Mouse (Mus musculus) bone marrow macrophage, adult 2 months (primary cell): ENCODE results near the gene St6galnac5. TPM values are rescaled to one million over a fixed set of nuclear protein-coding genes. Genes with fewer than 3 reads are reported as not detected.

ENCODE experiments used
- H3K27ac ChIP-seq: 2 replicates; pipeline ENCODE4 v1.5.1; 2012; ENCODE audit warnings: low read depth, low read length; ENCODE audit not compliant: insufficient read depth
- H3K4me1 ChIP-seq: 2 replicates; pipeline ENCODE4 v1.6.1; 2012; ENCODE audit warnings: low read length; ENCODE audit not compliant: control insufficient read depth, insufficient read depth
- H3K4me3 ChIP-seq: 2 replicates; pipeline ENCODE4 v1.5.1; 2012; ENCODE audit warnings: mild to moderate bottlenecking, low read length, moderate library complexity; ENCODE audit not compliant: insufficient read depth
- CTCF ChIP-seq: IDR thresholded peaks from 2 replicates; pipeline ENCODE4 v1.5.1; 2012; ENCODE audit warnings: low read depth, mild to moderate bottlenecking, low read length, moderate library complexity
- POLR2A ChIP-seq: IDR thresholded peaks from 2 replicates; pipeline ENCODE4 v1.6.1; 2012; ENCODE audit warnings: mild to moderate bottlenecking, low read depth, low read length, borderline replicate concordance
- polyA plus RNA-seq: library from polyadenylated mRNA; stranded (reverse); fragments of >200 nt; gene quantifications from 2 replicates; pipeline ENCODE4 v1.2.4, GENCODE M21; 2012; ENCODE audit not compliant: missing spikeins, insufficient read depth, insufficient read length

St6galnac5 gene
- polyA plus RNA-seq, 1 experiment, result not detected

DNA sequence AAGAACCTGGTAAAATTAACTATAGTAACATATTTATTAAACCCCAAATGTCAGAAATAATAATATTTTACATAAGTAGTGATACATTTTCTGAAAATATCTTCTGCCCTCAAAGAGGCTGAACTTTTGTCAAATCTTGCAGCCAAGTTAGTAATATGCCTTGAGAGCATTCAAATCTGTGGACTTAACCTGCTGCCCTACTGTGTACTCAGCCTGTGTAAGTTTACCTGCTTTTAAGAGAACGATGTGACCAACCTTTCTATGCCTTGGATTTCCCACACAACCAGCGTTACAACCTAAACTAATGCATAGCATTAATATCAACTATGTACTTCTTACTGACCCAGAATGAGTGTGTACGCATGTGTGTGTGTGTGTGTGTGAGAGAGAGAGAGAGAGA lies 48.3 kb downstream of the St6galnac5 start:
- H3K4me1 ChIP-seq, result peaks cover 19% of the 10 kb centered on the region
- no peak overlapping the region for H3K27ac ChIP-seq
- TF ChIP-seq CTCF, result no peak
- TF ChIP-seq POLR2A, result no peak
- H3K4me3 ChIP-seq, result no peak overlapping the region

DNA sequence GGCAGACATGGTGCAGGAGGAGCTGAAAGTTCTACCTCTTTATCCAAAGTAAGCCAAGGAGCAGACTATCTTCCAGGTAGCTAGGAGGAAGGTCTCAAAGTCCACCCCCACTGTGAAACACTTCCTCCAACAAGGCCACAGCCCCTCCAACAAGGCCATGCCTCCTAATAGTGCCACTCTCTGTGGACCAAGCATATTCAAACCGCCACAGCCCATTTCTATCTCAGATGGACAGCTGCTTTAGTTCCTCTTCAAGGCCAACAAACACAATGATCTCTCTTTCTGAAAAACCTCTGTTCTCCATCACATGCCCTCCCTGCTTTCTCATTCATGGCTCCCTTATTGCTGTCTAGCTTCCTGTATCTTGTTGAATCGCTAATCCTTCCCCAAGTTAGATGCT lies 49.5 kb downstream of the St6galnac5 start:
- Histone ChIP-seq H3K4me1 (peaks cover 27% of the 10 kb centered on the region), H3K4me3 (no peak overlapping the region), H3K27ac (peak overlapping the region; percentile 49; the same call in 1 of the 2 replicates)
- no peak for TF ChIP-seq CTCF
- TF ChIP-seq POLR2A, result no peak

DNA sequence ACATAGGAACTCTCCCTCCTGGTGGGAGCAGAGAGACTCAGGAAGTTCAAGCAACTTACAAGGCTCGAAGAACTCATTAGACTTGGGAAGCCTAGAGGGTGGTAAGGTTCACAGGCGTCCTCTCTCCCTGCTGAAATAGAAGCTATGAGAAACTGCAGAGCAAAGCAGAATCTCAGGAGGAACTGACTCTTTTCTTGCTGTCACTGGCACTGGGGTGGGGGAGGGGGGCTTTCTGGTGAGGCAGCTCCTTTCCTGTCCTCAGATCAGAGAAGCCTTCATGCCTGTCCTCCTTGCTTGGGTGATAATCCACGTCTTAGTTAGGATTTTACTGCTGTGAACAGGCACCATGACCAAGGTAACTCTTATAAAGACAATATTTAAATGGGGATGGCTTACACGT lies 50.0 kb downstream of the St6galnac5 start:
- Histone ChIP-seq H3K4me3 (no peak overlapping the region), H3K4me1 (peaks cover 27% of the 10 kb centered on the region), H3K27ac (peak overlapping the region; percentile 78)
- TF ChIP-seq POLR2A (no peak), CTCF (no peak)

DNA sequence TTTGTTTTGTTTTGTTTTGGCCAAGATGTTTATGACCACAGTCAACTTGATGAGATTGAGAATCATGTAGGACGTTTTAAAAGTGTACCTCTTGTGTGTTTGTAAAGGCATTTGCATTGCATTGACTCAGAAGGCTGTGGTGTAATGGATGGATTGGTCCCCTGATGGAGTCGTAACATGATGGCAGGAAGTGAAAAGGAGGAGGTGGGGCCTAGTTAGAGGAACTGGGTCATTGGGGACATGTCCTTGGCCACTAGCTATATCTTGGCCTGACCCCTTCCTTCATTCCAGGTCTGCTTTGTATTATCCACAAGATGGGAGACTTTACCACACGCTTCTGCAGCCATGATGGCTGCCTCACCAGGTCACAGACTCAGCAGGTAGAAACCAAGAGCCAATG lies 50.7 kb downstream of the St6galnac5 start:
- peaks cover 27% of the 10 kb centered on the region for H3K4me1 ChIP-seq
- H3K27ac ChIP-seq, result no peak overlapping the region
- no peak for TF ChIP-seq CTCF
- TF ChIP-seq POLR2A, result no peak
- H3K4me3 ChIP-seq, result no peak overlapping the region

DNA sequence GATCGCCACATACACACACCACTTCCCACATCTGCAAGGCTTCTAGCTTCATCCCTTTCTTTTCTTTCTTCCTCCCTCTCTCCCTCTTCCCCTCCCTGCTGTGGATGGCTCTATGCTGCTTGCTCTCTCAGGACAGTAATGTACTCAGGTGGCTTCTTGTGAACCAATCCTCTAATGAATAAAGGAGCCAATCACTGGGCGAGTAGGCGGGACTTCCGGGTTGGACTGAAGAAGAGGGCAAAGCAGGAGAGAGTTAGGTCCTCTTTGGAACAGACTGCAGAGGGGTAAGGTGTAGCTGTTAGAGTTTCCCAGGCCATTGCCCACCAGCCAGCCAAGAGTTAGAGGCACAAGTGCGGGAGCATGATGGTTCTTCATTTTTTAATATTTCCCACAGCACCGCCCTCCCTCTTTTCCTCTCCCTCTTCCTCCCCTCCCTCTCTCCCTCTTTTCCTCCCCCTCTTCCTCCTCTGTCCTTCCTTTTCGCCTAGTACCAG lies 52.2 kb downstream of the St6galnac5 start:
- H3K4me3 ChIP-seq, result no peak overlapping the region
- peaks cover 27% of the 10 kb centered on the region for H3K4me1 ChIP-seq
- no peak overlapping the region for H3K27ac ChIP-seq
- no peak for TF ChIP-seq CTCF
- no peak for TF ChIP-seq POLR2A

DNA sequence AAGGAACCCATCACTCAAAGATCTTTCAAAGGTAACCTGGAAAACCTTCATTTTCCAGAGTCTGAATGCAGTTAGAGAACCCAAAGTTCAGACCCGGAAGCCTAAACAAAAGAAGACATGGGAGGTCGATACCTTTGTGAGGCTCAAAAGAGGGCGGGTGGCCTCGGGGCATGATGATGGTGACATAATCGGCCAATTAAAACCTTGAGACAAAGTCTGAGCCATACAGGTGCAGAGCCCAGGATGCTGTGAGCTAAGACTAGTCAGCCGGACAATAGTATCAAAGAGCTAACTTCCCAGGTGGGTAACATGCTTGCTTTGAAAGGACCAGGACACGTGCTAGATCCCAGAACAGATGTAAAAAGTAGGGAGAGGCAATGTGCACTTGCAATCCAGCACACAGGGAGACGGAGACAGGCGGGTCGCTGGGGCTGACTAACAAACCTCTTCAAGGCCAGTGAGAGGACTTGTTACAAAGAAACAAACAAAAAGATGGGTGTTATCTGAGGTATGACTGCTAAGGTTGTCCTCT lies 52.7 kb downstream of the St6galnac5 start:
- Histone ChIP-seq H3K27ac (no peak overlapping the region), H3K4me1 (peaks cover 27% of the 10 kb centered on the region), H3K4me3 (no peak overlapping the region)
- TF ChIP-seq CTCF (no peak), POLR2A (no peak)

DNA sequence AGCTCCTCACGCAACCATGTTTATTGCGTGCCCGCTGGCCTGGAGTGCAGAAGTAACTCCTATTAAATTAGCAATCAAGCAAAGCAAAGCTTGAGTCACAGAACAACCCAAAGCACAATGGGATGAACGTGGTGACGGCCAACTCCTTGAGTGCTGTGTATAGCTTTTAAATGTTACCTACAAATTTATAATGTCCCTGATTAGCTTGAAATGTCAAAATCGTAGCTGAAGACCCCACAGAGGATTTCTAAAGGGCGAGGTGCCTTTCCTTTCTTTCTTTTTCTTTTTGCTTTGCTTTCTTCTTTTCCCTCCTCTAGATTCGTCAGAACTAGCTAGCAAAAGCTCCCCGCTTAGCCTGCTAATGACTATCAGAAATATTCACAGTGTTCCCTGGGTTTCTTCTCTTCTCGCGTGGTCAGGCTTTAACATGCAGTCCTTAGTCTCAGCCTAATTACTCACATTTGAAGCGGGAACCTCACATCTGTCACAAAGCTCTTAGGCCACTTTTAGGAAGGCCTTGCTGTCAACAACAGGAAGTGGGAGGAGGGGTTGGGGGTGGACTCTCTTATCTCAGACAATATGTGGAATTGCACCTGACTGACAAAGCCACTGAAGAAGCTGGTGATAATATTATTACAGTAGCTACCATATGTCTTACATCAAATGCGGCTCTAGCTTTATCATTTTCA lies 53.6 kb downstream of the St6galnac5 start:
- TF ChIP-seq POLR2A, result no peak
- peak overlapping the region; percentile 53 for H3K27ac ChIP-seq
- no peak overlapping the region for H3K4me3 ChIP-seq
- H3K4me1 ChIP-seq, result peaks cover 27% of the 10 kb centered on the region

DNA sequence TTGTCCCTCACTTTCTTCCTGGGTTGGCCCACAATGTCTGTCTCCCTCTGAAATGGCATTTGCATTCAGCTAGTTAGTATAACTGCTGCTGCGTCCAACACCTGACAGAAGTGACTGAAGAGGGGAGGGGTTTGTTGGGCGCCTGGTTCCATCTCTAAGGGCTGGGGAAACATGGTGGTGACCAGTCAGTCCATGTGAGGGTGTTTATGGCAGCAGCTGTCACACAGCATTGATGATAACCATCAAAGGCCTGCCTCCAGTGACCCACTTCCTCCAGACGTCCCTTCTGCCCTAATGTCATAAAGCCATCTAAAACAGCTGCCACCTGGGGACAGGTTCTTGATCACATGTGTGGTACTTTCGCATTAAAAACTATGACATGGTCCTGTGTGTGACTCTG lies 55.9 kb downstream of the St6galnac5 start:
- no peak for TF ChIP-seq POLR2A
- TF ChIP-seq CTCF, result no peak
- H3K4me3 ChIP-seq, result no peak overlapping the region
- H3K27ac ChIP-seq, result no peak overlapping the region
- peaks cover 14% of the 10 kb centered on the region for H3K4me1 ChIP-seq

DNA sequence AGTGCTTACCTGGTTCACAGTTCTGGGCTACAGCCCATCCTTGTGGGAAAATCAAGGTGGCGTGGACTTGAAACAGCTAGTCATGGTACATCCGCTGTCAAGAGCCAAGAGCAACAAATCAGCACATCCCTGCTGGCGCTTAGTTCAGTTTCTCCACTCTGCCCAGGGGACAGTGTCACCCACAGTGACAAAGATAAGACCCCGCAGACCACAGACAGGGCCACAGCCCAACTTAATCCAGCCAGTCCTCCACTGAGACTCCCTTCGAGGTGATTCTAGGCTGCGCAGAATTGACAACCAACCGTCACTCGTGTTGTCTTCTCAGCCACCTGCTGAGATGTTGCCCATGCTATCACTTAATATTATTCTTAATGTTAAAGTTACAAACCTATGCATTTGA lies 56.7 kb downstream of the St6galnac5 start:
- TF ChIP-seq CTCF (no peak), POLR2A (no peak)
- no peak overlapping the region for H3K4me3 ChIP-seq
- peaks cover 16% of the 10 kb centered on the region for H3K4me1 ChIP-seq

DNA sequence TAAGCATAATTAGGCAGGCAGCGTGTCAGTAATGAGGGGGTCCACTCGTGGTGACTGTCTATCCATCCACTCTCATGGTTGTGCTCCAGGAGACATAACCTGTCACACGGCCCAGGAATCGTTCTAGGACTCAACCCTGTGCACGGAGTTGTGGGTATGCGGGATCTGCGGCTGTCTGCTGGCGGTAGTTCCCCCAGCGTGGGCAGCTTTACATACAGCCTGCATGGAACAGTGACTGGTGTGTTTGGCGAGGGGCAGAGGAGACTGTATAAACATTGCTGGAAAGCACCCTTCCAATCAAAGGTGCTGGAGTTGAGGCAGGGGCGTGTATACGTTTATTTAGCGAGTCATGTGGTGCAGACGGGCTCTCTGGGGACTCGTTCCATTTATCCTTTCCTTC lies 58.5 kb downstream of the St6galnac5 start:
- TF ChIP-seq CTCF (no peak), POLR2A (no peak)
- peaks cover 13% of the 10 kb centered on the region for H3K4me1 ChIP-seq
- H3K27ac ChIP-seq, result no peak overlapping the region
- no peak overlapping the region for H3K4me3 ChIP-seq

More for the DNA sequence above, 56.7 kb downstream of the St6galnac5 start:
- no peak overlapping the region for H3K27ac ChIP-seq
